Mouse (Mus musculus) C2C12 (cell line): ENCODE data around the gene Plagl1.

Source experiments
- CTCF ChIP-seq: IDR thresholded peaks from one replicate; pipeline ENCODE4 v1.5.1; 2011; ENCODE audit not compliant: control insufficient read depth, insufficient read depth, insufficient read length
- MYOD1 ChIP-seq: IDR thresholded peaks from one replicate; pipeline ENCODE4 v1.6.1; 2011; ENCODE audit warnings: low read depth; ENCODE audit not compliant: control insufficient read depth, insufficient read length
- USF1 ChIP-seq: IDR thresholded peaks from one replicate; pipeline ENCODE4 v1.6.1; 2011; ENCODE audit warnings: low read depth, mild to moderate bottlenecking, control low read depth, moderate library complexity

DNA sequence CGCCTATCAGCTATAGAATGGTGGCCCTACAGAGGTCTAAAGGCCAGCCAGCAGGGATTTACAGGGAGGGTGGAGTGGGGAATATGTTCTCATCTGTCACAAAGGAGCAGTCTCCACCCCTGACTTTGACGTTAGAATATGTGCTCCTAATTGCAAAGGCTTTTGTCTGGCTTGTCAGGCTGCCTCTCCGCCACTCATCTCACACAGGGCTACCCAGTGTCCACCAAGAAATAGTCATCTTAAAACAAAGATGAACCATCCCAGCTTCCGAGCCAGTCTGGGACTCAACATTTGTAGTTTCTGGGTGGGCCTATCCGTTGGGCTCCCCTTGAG is 58.4 kb downstream of the Plagl1 start:
- TF ChIP-seq CTCF (no peak), USF1 (no peak), MYOD1 (no peak)
